In genomic region chr8:61924518-61924917, GRCm38 (mm10) we compare ENCODE assay signal across 17 mouse cellular contexts. TPM values are rescaled to one million over a fixed set of nuclear protein-coding genes. Genes with fewer than 3 reads are reported as not detected.
"Had no signal": no experiment of that assay in that cellular context is flagged by ENCODE, and none has a peak within 500 bp of the region (broad histone marks: within the 10 kb centered on the region; RNA-seq: fewer than 3 reads in every experiment).

No protein-coding gene starts in this region.

- H3K4me1 ChIP-seq: liver, embryonic 13.5 days; neural tube, embryonic 12.5 days had no signal

- ATAC-seq: lung, postnatal 0 days; midbrain, embryonic 13.5 days had no signal

- H3K27ac ChIP-seq: liver, embryonic 13.5 days; macrophage; midbrain, embryonic 13.5 days; neural tube, embryonic 12.5 days; neural tube, embryonic 15.5 days had no signal

- H3K27me3 ChIP-seq: liver, embryonic 13.5 days; neural tube, embryonic 12.5 days; neural tube, embryonic 15.5 days had no signal

- DNase-seq: kidney, adult 2 months; kidney, postnatal 14 days; kidney, postnatal 4 days; liver, embryonic 13.5 days; lung, embryonic 14.5 days; right cerebral cortex, adult 18-20 months; right cerebral cortex, postnatal 14 days; right cerebral cortex, postnatal 4 days; spleen, adult 18-20 months; thymus, adult 2 months; thymus, postnatal 25 days had no signal

- H3K4me2 ChIP-seq: liver, embryonic 13.5 days; lung, embryonic 14.5 days; midbrain, embryonic 13.5 days; neural tube, embryonic 12.5 days; neural tube, embryonic 15.5 days had no signal

- H3K4me3 ChIP-seq: liver, embryonic 13.5 days; midbrain, embryonic 13.5 days; neural tube, embryonic 12.5 days; neural tube, embryonic 15.5 days had no signal

- H3K36me3 ChIP-seq: liver, embryonic 13.5 days; midbrain, embryonic 13.5 days; neural tube, embryonic 12.5 days; neural tube, embryonic 15.5 days had no signal

- H3K9ac ChIP-seq: liver, embryonic 13.5 days; lung, embryonic 14.5 days; midbrain, embryonic 13.5 days; neural tube, embryonic 12.5 days; neural tube, embryonic 15.5 days had no signal

- H3K9me3 ChIP-seq: liver, embryonic 13.5 days; midbrain, embryonic 13.5 days; neural tube, embryonic 12.5 days; neural tube, embryonic 15.5 days had no signal

RNA-seq across cellular contexts. Expression of gene Ddx60, which starts 3.4 kb away (rescaled TPM):
- polyA plus RNA-seq: limb, embryonic 11.5 days had no signal
